Mouse (Mus musculus) C2C12 (cell line): Measurements from ENCODE around the gene Ccdc77. TPM values are rescaled to one million over a fixed set of nuclear protein-coding genes. Genes with fewer than 3 reads are reported as not detected.

Experiments
- H3K27me3 ChIP-seq: one replicate; pipeline ENCODE4 v1.6.1; 2011; ENCODE audit not compliant: control insufficient read depth, insufficient read depth, insufficient read length
- H3K36me3 ChIP-seq: one replicate; pipeline ENCODE4 v1.6.1; 2011; ENCODE audit not compliant: control insufficient read depth, insufficient read depth
- H3K4me3 ChIP-seq: one replicate; pipeline ENCODE4 v1.5.1; 2011; ENCODE audit warnings: mild to moderate bottlenecking, control low read depth; ENCODE audit not compliant: poor library complexity, insufficient read depth, severe bottlenecking
- H3K79me2 ChIP-seq: one replicate; pipeline ENCODE4 v1.6.1; 2011; ENCODE audit not compliant: control insufficient read depth, insufficient read depth
- H3K79me3 ChIP-seq: one replicate; pipeline ENCODE4 v1.6.1; 2011; ENCODE audit warnings: low read depth, control low read depth
- H3ac ChIP-seq: one replicate; pipeline ENCODE3; 2011; ENCODE audit warnings: low read depth; ENCODE audit not compliant: control insufficient read depth, insufficient read length
- CEBPB ChIP-seq: IDR thresholded peaks from one replicate; pipeline ENCODE4 v1.6.1; 2011; ENCODE audit warnings: low read depth, mild to moderate bottlenecking, control low read depth, moderate library complexity
- CTCF ChIP-seq: IDR thresholded peaks from one replicate; pipeline ENCODE4 v1.5.1; 2011; ENCODE audit not compliant: control insufficient read depth, insufficient read depth, insufficient read length
- FOSL1 ChIP-seq: IDR thresholded peaks from one replicate; pipeline ENCODE4 v1.8.0; 2011; ENCODE audit warnings: mild to moderate bottlenecking, low read length; ENCODE audit not compliant: poor library complexity, insufficient read depth, severe bottlenecking
- MAX ChIP-seq: IDR thresholded peaks from one replicate; pipeline ENCODE4 v1.6.1; 2011; ENCODE audit warnings: mild to moderate bottlenecking, control low read depth
- MYOD1 ChIP-seq: IDR thresholded peaks from one replicate; pipeline ENCODE4 v1.6.1; 2011; ENCODE audit warnings: low read depth; ENCODE audit not compliant: control insufficient read depth, insufficient read length
- MYOG ChIP-seq: IDR thresholded peaks from one replicate; pipeline ENCODE4 v1.6.1; 2011; ENCODE audit not compliant: control insufficient read depth, insufficient read length; ENCODE audit errors: extremely low read depth
- USF1 ChIP-seq: IDR thresholded peaks from one replicate; pipeline ENCODE4 v1.6.1; 2011; ENCODE audit warnings: low read depth, mild to moderate bottlenecking, control low read depth, moderate library complexity
- polyA plus RNA-seq: library from polyadenylated mRNA; unstranded; fragments of >200 nt; fragmentation: generic; extraction: Trizol; gene quantifications from one replicate; pipeline ENCODE4 v1.2.1, GENCODE M21; 2012; ENCODE audit warnings: missing spikeins

Ccdc77 gene
- polyA plus RNA-seq, 1 experiment = 3.8 TPM

DNA sequence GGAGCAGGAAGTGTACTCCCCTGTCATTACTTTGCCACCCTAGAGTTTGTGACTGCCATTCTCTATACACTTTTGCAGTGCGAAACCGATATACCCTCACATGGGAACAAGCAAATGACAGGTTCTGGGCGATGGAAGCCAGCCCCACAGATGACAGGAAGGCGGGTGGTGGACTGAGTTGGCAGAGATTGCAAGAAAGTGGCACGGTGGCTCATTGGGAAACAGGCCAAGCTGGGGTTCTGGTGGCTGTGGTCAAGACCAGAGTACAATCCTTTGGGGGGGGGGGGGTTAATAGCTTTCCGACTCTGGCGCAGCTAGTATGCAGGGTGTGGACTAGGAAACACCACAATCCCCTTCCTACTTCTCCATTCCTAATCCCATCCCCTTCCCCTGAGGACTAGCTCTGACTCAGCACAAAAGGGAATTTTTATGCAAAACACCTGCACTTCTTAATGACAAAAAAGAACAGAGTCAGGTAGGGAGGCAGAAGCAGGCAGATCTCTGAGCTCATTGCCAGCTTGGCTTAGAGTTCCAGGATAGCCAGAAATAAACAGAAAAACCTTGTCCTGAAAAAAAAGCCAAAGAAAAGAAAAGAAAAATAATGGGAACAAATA lies 72.7 kb downstream of the Ccdc77 start:
- no peak for TF ChIP-seq FOSL1
- TF ChIP-seq MYOG = no peak
- no peak for TF ChIP-seq CTCF
- H3K4me3 ChIP-seq = no peak overlapping the region
- H3K79me3 ChIP-seq = no peaks in the 10 kb centered on the region

DNA sequence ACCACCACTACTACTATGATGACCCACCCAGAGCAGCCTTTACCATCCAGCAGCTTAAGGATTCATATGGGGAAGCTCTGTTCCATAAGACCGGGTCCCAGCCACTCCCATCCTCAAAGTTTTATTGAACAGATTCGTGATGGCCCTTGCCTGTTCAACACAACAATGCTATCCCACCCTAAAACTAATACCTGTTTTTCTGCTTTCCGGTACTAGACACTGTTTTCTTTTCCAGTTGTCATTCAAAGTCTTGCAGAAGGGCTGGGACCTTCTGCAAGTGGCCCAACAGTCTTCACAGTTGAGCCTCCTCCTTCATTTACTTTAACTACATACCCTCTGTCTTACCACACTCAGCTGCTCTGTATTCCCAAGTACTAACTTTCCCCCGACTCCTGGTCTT lies 74.7 kb downstream of the Ccdc77 start:
- no peaks in the 10 kb centered on the region for H3K79me2 ChIP-seq
- H3K36me3 ChIP-seq = no peaks in the 10 kb centered on the region
- no peak overlapping the region for H3ac ChIP-seq
- H3K4me3 ChIP-seq = no peak overlapping the region
- TF ChIP-seq USF1 (no peak), FOSL1 (no peak), MAX (no peak), MYOG (no peak), CTCF (no peak), MYOD1 (no peak)
- H3K27me3 ChIP-seq = peaks cover 16% of the 10 kb centered on the region
- H3K79me3 ChIP-seq = no peaks in the 10 kb centered on the region

More for the DNA sequence above, 72.7 kb downstream of the Ccdc77 start:
- H3K27me3 ChIP-seq = peaks cover 21% of the 10 kb centered on the region
- no peaks in the 10 kb centered on the region for H3K36me3 ChIP-seq
- no peaks in the 10 kb centered on the region for H3K79me2 ChIP-seq
- no peak overlapping the region for H3ac ChIP-seq

DNA sequence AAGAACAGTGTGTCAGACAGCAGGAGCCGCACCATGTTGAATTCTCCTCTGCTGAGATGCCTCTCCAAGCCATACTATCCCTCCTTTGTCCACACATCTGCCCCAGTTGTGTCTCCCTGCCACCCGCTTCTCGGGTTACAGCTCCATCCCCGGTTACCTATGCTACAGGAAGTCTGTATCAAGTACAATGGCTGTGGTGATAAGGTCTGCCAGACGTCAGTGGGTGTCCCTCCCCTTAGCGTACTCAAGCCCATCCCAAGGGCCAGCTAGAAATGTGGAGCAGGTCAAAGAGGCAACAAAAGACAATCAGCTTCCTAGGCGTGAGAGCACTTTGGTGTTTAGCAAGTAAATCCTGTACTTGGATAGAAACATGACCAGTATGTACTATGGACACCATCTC lies 75.6 kb downstream of the Ccdc77 start:
- Histone ChIP-seq H3K4me3 (no peak overlapping the region), H3K36me3 (no peaks in the 10 kb centered on the region), H3ac (no peak overlapping the region), H3K79me3 (no peaks in the 10 kb centered on the region), H3K27me3 (peaks cover 9% of the 10 kb centered on the region), H3K79me2 (no peaks in the 10 kb centered on the region)
- no peak for TF ChIP-seq USF1
- no peak for TF ChIP-seq CTCF
- no peak for TF ChIP-seq FOSL1
- TF ChIP-seq MYOG = no peak
- no peak for TF ChIP-seq MYOD1

DNA sequence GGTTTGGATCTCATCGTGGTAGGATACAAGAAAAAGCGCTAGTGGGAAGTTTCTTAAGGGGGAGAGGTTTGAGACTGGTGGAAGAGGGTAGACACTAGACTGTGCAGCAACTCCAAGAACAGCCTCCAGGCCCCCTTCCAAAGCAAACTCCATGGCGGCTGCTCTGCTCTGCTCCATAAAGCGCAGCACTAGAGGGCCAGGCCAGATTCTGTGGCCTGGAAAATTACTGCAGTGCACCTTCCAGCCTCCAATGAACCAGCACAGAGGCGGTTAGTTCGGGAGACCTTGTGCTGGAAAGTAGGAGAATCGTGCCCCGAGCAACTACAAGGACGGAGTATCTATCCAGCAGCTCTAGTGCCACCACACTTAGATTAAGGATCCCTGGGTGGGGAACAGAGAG lies 76.9 kb downstream of the Ccdc77 start:
- Histone ChIP-seq H3K79me3 (no peaks in the 10 kb centered on the region), H3ac (no peak overlapping the region), H3K27me3 (peaks cover 6% of the 10 kb centered on the region), H3K79me2 (no peaks in the 10 kb centered on the region), H3K36me3 (no peaks in the 10 kb centered on the region), H3K4me3 (no peak overlapping the region)
- TF ChIP-seq MYOG = no peak
- TF ChIP-seq MYOD1 = no peak
- no peak for TF ChIP-seq CTCF
- TF ChIP-seq USF1 = no peak
- no peak for TF ChIP-seq MAX
- no peak for TF ChIP-seq FOSL1
- TF ChIP-seq CEBPB = no peak

DNA sequence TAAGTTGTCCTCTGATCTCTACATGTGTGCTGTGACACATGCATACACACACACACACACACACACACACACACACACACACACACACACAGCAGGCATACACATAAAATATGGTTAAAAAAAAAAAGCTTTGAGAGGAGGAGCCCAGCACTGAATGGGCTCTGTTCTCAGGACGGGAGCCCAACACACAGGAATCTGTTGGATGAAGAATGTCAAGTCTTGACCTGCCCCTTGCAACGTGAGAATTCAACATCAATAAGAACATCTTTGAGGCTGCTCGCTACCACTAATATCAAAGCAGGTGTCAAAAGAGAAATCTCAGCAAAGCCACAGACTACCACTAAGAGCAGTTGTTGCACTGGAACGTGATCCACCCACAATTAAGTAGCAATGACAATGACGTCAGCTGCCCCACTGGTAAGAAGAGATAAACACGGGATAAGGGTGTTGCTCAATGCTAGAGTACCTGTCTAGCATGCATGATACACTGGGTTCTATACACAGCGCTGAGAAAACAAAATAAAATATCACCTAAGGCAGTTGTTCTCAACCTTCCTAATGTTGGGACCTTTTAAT lies 87.2 kb downstream of the Ccdc77 start:
- TF ChIP-seq MAX = no peak
- peak; percentile 3 for TF ChIP-seq MYOD1
- Histone ChIP-seq H3K79me3 (no peaks in the 10 kb centered on the region), H3K27me3 (no peaks in the 10 kb centered on the region), H3K79me2 (no peaks in the 10 kb centered on the region), H3ac (no peak overlapping the region), H3K4me3 (no peak overlapping the region), H3K36me3 (no peaks in the 10 kb centered on the region)

DNA sequence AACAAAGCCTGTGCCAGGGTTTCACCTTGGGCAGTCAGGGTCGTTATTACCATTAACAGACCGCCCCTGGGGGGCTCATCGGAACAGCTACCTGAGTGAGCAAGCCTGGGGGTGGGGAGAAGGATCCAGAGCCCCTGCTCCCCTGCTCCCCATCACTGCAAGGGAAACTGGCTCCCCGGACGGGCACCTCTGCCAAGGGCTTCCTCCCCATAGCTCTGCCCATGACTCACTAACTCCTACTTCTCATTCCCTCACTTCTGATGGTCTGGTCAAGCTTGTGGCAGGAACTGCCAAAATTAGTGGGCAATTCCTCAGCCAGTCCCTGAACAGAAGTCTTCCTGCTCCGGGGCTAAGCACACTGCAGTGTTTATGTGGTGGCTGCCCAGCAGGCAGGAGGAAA lies 88.9 kb downstream of the Ccdc77 start:
- no peak overlapping the region for H3K4me3 ChIP-seq
- no peaks in the 10 kb centered on the region for H3K36me3 ChIP-seq
- TF ChIP-seq USF1 = no peak
- TF ChIP-seq CEBPB = no peak
- TF ChIP-seq MYOG = no peak
- no peak for TF ChIP-seq CTCF
- no peak for TF ChIP-seq MYOD1
- TF ChIP-seq FOSL1 = no peak
- TF ChIP-seq MAX = no peak
- no peaks in the 10 kb centered on the region for H3K79me2 ChIP-seq
- no peaks in the 10 kb centered on the region for H3K27me3 ChIP-seq
- no peaks in the 10 kb centered on the region for H3K79me3 ChIP-seq
- H3ac ChIP-seq = no peak overlapping the region
